Mouse (Mus musculus) embryonic facial prominence, embryonic 11.5 days (tissue): Measurements from ENCODE around the gene Slc22a13. TPM values are rescaled to one million over a fixed set of nuclear protein-coding genes. Genes with fewer than 3 reads are reported as not detected.

ENCODE experiments used
- ATAC-seq: fragments of 200-750 bp; cut with Nextera tagmentation; replicated peaks from 2 replicates; pipeline ENCODE4 v1.8.0; 2017; ENCODE audit warnings: low read depth; ENCODE audit not compliant: insufficient number of reproducible peaks, low FRiP score, low TSS enrichment
- DNase-seq: peaks from one replicate; pipeline ENCODE4 v3.0.0-alpha.2; 2015; ENCODE audit warnings: low spot score
- H3K27ac ChIP-seq: fragments of 300-500 bp; sonication (generic); replicated peaks from 2 replicates; pipeline ENCODE4 v1.5.1; 2014; ENCODE audit warnings: mild to moderate bottlenecking, low read depth, low read length, control low read depth
- H3K27me3 ChIP-seq: fragments of 300-500 bp; sonication (generic); 2 replicates; pipeline ENCODE4 v1.6.1; 2014; ENCODE audit warnings: mild to moderate bottlenecking, low read length, moderate library complexity, mixed read lengths; ENCODE audit not compliant: control insufficient read depth, insufficient read depth
- H3K36me3 ChIP-seq: fragments of 300-500 bp; sonication (generic); replicated peaks from 2 replicates; pipeline ENCODE4 v1.6.1; 2014; ENCODE audit warnings: low read depth, mild to moderate bottlenecking, low read length, moderate library complexity, mixed read lengths; ENCODE audit not compliant: control insufficient read depth, insufficient read depth
- H3K4me1 ChIP-seq: fragments of 300-500 bp; sonication (generic); 2 replicates; pipeline ENCODE4 v1.6.1; 2014; ENCODE audit warnings: low read length, mixed read lengths; ENCODE audit not compliant: control insufficient read depth, insufficient read depth
- H3K4me2 ChIP-seq: fragments of 300-500 bp; sonication (generic); 2 replicates; pipeline ENCODE4 v1.6.1; 2014; ENCODE audit warnings: low read depth, mild to moderate bottlenecking, control low read depth, low read length, moderate library complexity
- H3K4me3 ChIP-seq: fragments of 300-500 bp; sonication (generic); 2 replicates; pipeline ENCODE4 v1.5.1; 2014; ENCODE audit warnings: low read depth, low read length, control low read depth
- H3K9ac ChIP-seq: fragments of 300-500 bp; sonication (generic); replicated peaks from 2 replicates; pipeline ENCODE4 v1.6.1; 2014; ENCODE audit warnings: mild to moderate bottlenecking, control low read depth, low read length
- H3K9me3 ChIP-seq: fragments of 300-500 bp; sonication (generic); replicated peaks from 2 replicates; pipeline ENCODE4 v1.6.1; 2016; ENCODE audit warnings: mild to moderate bottlenecking, low read length, inconsistent platforms, mixed read lengths; ENCODE audit not compliant: control insufficient read depth
- WGBS: fragments of 180-500 bp; shearing (Covaris S2); extraction: QIAGEN DNeasy Blood & Tissue Kit; methylation state at CpG from one replicate; pipeline ENCODE4 v1.1.7; 2014; 5-methylcytosine and 5-hydroxymethylcytosine counted together
- polyA plus RNA-seq: library from polyadenylated mRNA; unstranded; fragments of >200 nt; fragmentation: Nextera tagmentation; extraction: Ambion mirVana; gene quantifications from 2 replicates; pipeline ENCODE4 v1.2.1, GENCODE M21; 2014

Gene Slc22a13
- polyA plus RNA-seq, 1 experiment from 2014 or later, result not detected

- Histone ChIP-seq H3K27ac (no peak overlapping the region), H3K4me2 (no peak overlapping the region), H3K36me3 (peaks cover 3% of the 10 kb centered on the region; the same call in 1 of the 2 replicates), H3K9me3 (no peaks in the 10 kb centered on the region), H3K4me3 (no peak overlapping the region), H3K9ac (no peak overlapping the region), H3K27me3 (no peaks in the 10 kb centered on the region), H3K4me1 (no peaks in the 10 kb centered on the region)
- ATAC-seq (no peak), DNase-seq (no peak)
- 87% methylated on average over 11 of the region's 11 CpGs for WGBS
Observed at GRCm38 (mm10) chr9:119241169-119241865, 32.4 kb upstream of the Slc22a13 start.

- no peak overlapping the region for H3K9ac ChIP-seq
- H3K36me3 ChIP-seq, result peaks cover 3% of the 10 kb centered on the region; the same call in 1 of the 2 replicates
- no peak for ATAC-seq
- no peak for DNase-seq
- no peak overlapping the region for H3K27ac ChIP-seq
- no peaks in the 10 kb centered on the region for H3K27me3 ChIP-seq
- H3K4me3 ChIP-seq, result no peak overlapping the region
- H3K4me2 ChIP-seq, result no peak overlapping the region
- 91% methylated on average over 10 of the region's 10 CpGs for WGBS
- H3K9me3 ChIP-seq, result no peaks in the 10 kb centered on the region
- no peaks in the 10 kb centered on the region for H3K4me1 ChIP-seq
Observed at GRCm38 (mm10) chr9:119240286-119240997, 31.5 kb upstream of the Slc22a13 start.

- H3K9ac ChIP-seq, result no peak overlapping the region
- no peaks in the 10 kb centered on the region; the same call in 1 of the 2 replicates for H3K36me3 ChIP-seq
- H3K4me1 ChIP-seq, result no peaks in the 10 kb centered on the region
- 93% methylated on average over 3 of the region's 3 CpGs for WGBS
- ATAC-seq (no peak), DNase-seq (no peak)
- no peak overlapping the region for H3K4me2 ChIP-seq
- no peaks in the 10 kb centered on the region for H3K27me3 ChIP-seq
- no peak overlapping the region for H3K27ac ChIP-seq
- no peak overlapping the region for H3K4me3 ChIP-seq
- no peaks in the 10 kb centered on the region for H3K9me3 ChIP-seq
Observed at GRCm38 (mm10) chr9:119239274-119239673, 30.4 kb upstream of the Slc22a13 start.

GRCm38 (mm10) chr9:119238796-119239195, 29.9 kb upstream of the Slc22a13 start:
- Histone ChIP-seq H3K36me3 (no peaks in the 10 kb centered on the region; the same call in 1 of the 2 replicates), H3K27me3 (no peaks in the 10 kb centered on the region), H3K4me2 (no peak overlapping the region), H3K4me3 (no peak overlapping the region), H3K9ac (no peak overlapping the region), H3K9me3 (no peaks in the 10 kb centered on the region), H3K4me1 (no peaks in the 10 kb centered on the region), H3K27ac (no peak overlapping the region)
- ATAC-seq (no peak), DNase-seq (no peak)
- 92% methylated on average over 4 of the region's 4 CpGs for WGBS

- no peak overlapping the region for H3K27ac ChIP-seq
- H3K36me3 ChIP-seq, result no peaks in the 10 kb centered on the region
- WGBS, result 93% methylated on average over 7 of the region's 7 CpGs
- no peak overlapping the region for H3K4me2 ChIP-seq
- H3K9me3 ChIP-seq, result no peaks in the 10 kb centered on the region
- no peaks in the 10 kb centered on the region for H3K4me1 ChIP-seq
- no peaks in the 10 kb centered on the region for H3K27me3 ChIP-seq
- no peak overlapping the region for H3K9ac ChIP-seq
- no peak for ATAC-seq
- no peak overlapping the region for H3K4me3 ChIP-seq
- DNase-seq, result no peak
Observed at GRCm38 (mm10) chr9:119231552-119231951, 22.7 kb upstream of the Slc22a13 start.

- Histone ChIP-seq H3K4me2 (no peak overlapping the region), H3K36me3 (no peaks in the 10 kb centered on the region), H3K9ac (no peak overlapping the region), H3K4me3 (no peak overlapping the region), H3K27me3 (no peaks in the 10 kb centered on the region), H3K27ac (no peak overlapping the region), H3K4me1 (no peaks in the 10 kb centered on the region), H3K9me3 (no peaks in the 10 kb centered on the region)
- no peak for ATAC-seq
- 81% methylated on average over 2 of the region's 2 CpGs for WGBS
- DNase-seq, result no peak
Observed at GRCm38 (mm10) chr9:119230829-119231228, 21.9 kb upstream of the Slc22a13 start.

- Histone ChIP-seq H3K36me3 (no peaks in the 10 kb centered on the region), H3K9me3 (no peaks in the 10 kb centered on the region), H3K4me1 (no peaks in the 10 kb centered on the region), H3K9ac (no peak overlapping the region), H3K27ac (no peak overlapping the region), H3K4me2 (no peak overlapping the region), H3K27me3 (no peaks in the 10 kb centered on the region), H3K4me3 (no peak overlapping the region)
- DNase-seq, result no peak
- no peak for ATAC-seq
- 91% methylated on average over 4 of the region's 4 CpGs for WGBS
Observed at GRCm38 (mm10) chr9:119220249-119220648, 11.4 kb upstream of the Slc22a13 start.

- DNase-seq, result no peak
- 81% methylated on average over 2 of the region's 2 CpGs for WGBS
- Histone ChIP-seq H3K4me3 (no peak overlapping the region), H3K27ac (no peak overlapping the region), H3K27me3 (no peaks in the 10 kb centered on the region), H3K36me3 (no peaks in the 10 kb centered on the region), H3K4me1 (no peaks in the 10 kb centered on the region), H3K9ac (no peak overlapping the region), H3K9me3 (no peaks in the 10 kb centered on the region), H3K4me2 (no peak overlapping the region)
- no peak for ATAC-seq
Observed at GRCm38 (mm10) chr9:119219667-119220066, 10.8 kb upstream of the Slc22a13 start.
